8 mouse cellular contexts compared by ENCODE assay signal in genomic region chr7:6155901-6156411, GRCm38 (mm10). TPM values are rescaled to one million over a fixed set of nuclear protein-coding genes. Genes with fewer than 3 reads are reported as not detected.
DNase-seq lines count a peak whose midpoint lies in the region; ATAC-seq lines count a peak whose summit lies in the region.

Gene Zfp787, minus strand, starts transcription at chr7:6155997.

- H3K4me2 ChIP-seq in heart, embryonic 14.5 days (ENCODE audit: low read length): peak within 1 kb of the TSS; percentile 78
- H3K4me2 ChIP-seq in liver, embryonic 13.5 days: peak within 1 kb of the TSS; percentile 91
- H3K4me2 ChIP-seq in stomach, embryonic 16.5 days (ENCODE audit: low read depth, low read length): peak within 1 kb of the TSS; percentile 75

- H3K27me3 ChIP-seq in heart, embryonic 14.5 days (ENCODE audit: control insufficient read depth, insufficient read depth, low read length): no peaks in the 10 kb centered on the region
- H3K27me3 ChIP-seq in liver, embryonic 13.5 days: no peaks in the 10 kb centered on the region
- H3K27me3 ChIP-seq in stomach, embryonic 16.5 days (ENCODE audit: control insufficient read depth, insufficient read depth, low read length): no peaks in the 10 kb centered on the region

- under 1% methylated on average over 51 of the region's 54 CpGs for WGBS in heart, embryonic 14.5 days
- under 1% methylated on average over 52 of the region's 54 CpGs for WGBS in liver, embryonic 13.5 days (ENCODE audit: insufficient replicate concordance)
- WGBS in stomach, embryonic 16.5 days: under 1% methylated on average over 45 of the region's 54 CpGs

- H3K4me1 ChIP-seq in heart, embryonic 14.5 days (ENCODE audit: control insufficient read depth in 2 of 2, insufficient read depth in 2 of 2, low read length in 2 of 2): peaks cover 22 to 45% of the 10 kb centered on the region in 2 experiments
- H3K4me1 ChIP-seq in liver, embryonic 13.5 days (replicated peaks): peaks cover 65% of the 10 kb centered on the region
- H3K4me1 ChIP-seq in stomach, embryonic 16.5 days (ENCODE audit: control insufficient read depth, insufficient read depth, low read length): peaks cover 33% of the 10 kb centered on the region

- H3K9me3 ChIP-seq in heart, embryonic 14.5 days (ENCODE audit: control insufficient read depth, low read length): no peaks in the 10 kb centered on the region
- H3K9me3 ChIP-seq in liver, embryonic 13.5 days (replicated peaks): no peaks in the 10 kb centered on the region
- H3K9me3 ChIP-seq in stomach, embryonic 16.5 days (replicated peaks; ENCODE audit: control insufficient read depth, low read length): no peaks in the 10 kb centered on the region

- no peaks in the 10 kb centered on the region for H3K36me3 ChIP-seq in heart, embryonic 14.5 days (ENCODE audit: control insufficient read depth, insufficient read depth, low read length)
- H3K36me3 ChIP-seq in liver, embryonic 13.5 days: no peaks in the 10 kb centered on the region
- H3K36me3 ChIP-seq in stomach, embryonic 16.5 days (ENCODE audit: control insufficient read depth, insufficient read depth, low read length): no peaks in the 10 kb centered on the region

- ATAC-seq in heart, embryonic 14.5 days (ENCODE audit: insufficient number of reproducible peaks, insufficient read depth, low FRiP score, low read depth): peak; percentile 95
- peak; percentile 87 for ATAC-seq in liver, embryonic 13.5 days (ENCODE audit: low read depth)
- ATAC-seq in stomach, embryonic 16.5 days (ENCODE audit: insufficient read depth, low FRiP score): peak; percentile 96

- peak within 1 kb of the TSS; percentile 93 to 97 for H3K27ac ChIP-seq in heart, embryonic 14.5 days (replicated peaks in 1 of 2; ENCODE audit: control insufficient read depth in 1 of 2, insufficient read depth in 1 of 2, low read depth in 2 of 2, low read length in 2 of 2)
- H3K27ac ChIP-seq in liver, embryonic 13.5 days: peak within 1 kb of the TSS; percentile 90
- H3K27ac ChIP-seq in stomach, embryonic 16.5 days (ENCODE audit: low read length): peak within 1 kb of the TSS; percentile 94

- H3K9ac ChIP-seq in heart, embryonic 14.5 days (ENCODE audit: low read length): peak within 1 kb of the TSS; percentile 93
- H3K9ac ChIP-seq in liver, embryonic 13.5 days: peak within 1 kb of the TSS; percentile 93
- H3K9ac ChIP-seq in stomach, embryonic 16.5 days (ENCODE audit: low read length): peak within 1 kb of the TSS; percentile 92

- peak; percentile 93 for DNase-seq in CD4-positive helper T cell, adult 2 months (ENCODE audit: low read depth, low spot score)
- peak; percentile 98 for DNase-seq in brain, embryonic 18.5 days (ENCODE audit: low read depth, low spot score)
- peak; percentile 91 for DNase-seq in fibroblast of lung, adult 2 months (ENCODE audit: low read depth)
- peak; percentile 98 for DNase-seq in kidney, postnatal 14 days
- peak; percentile 85 for DNase-seq in liver, embryonic 13.5 days
- DNase-seq in neural tube, embryonic 10.5 days (ENCODE audit: extremely low spot score, low spot score): peak; percentile 96

- H3K4me3 ChIP-seq in heart, embryonic 14.5 days (ENCODE audit: control insufficient read depth in 1 of 2, insufficient read depth in 1 of 2, low read depth in 1 of 2, low read length in 2 of 2): peak within 1 kb of the TSS; percentile 60 to 73
- H3K4me3 ChIP-seq in liver, embryonic 13.5 days (replicated peaks): peak within 1 kb of the TSS; percentile 85
- H3K4me3 ChIP-seq in stomach, embryonic 16.5 days (replicated peaks; ENCODE audit: low read length): peak within 1 kb of the TSS; percentile 71

RNA-seq across cellular contexts. Expression of gene Zfp787, which starts in this region (rescaled TPM):
- 11.8 and 12.2 TPM in 2 replicates for polyA plus RNA-seq in heart, embryonic 14.5 days (2014; fragmentation: Nextera tagmentation; extraction: Ambion mirVana)
- 9.9 and 12.0 TPM in 2 replicates for polyA plus RNA-seq in liver, embryonic 13.5 days (2015; fragmentation: Nextera tagmentation; extraction: Ambion mirVana)
- 15.0 and 22.0 TPM in 2 replicates for polyA plus RNA-seq in stomach, embryonic 16.5 days (2015; fragmentation: Nextera tagmentation; extraction: Ambion mirVana)

Comparison
In these comparisons a context has a peak if more than half of its experiments do, and no peak if none do; other contexts are left out.
1. Peak in every context shown above with its lines: DNase-seq, ATAC-seq, H3K4me3 ChIP-seq and H3K27ac ChIP-seq.